Mouse (Mus musculus) MEL (cell line): ENCODE measurements at regions not wholly inside any gene's neighbourhood (a gene's known extent, or its start where the extent isn't known, plus 50 kb on each side); places are given as distances from the start of the nearest gene placed in this dataset.

Experiments
- DNase-seq: peaks from one replicate; pipeline ENCODE4 v3.0.0; 2011; ENCODE audit warnings: low read depth, low spot score
- H3K27ac ChIP-seq: 2 replicates; pipeline ENCODE4 v1.5.1; 2012; ENCODE audit warnings: low read depth, mild to moderate bottlenecking, control low read depth, low read length, moderate library complexity; ENCODE audit not compliant: control insufficient read depth
- H3K27me3 ChIP-seq, 2 experiments: fragments of 150-350 bp in 1 of 2; sonication (generic) in 1 of 2; 2 replicates each; pipeline ENCODE4 v1.6.1; 2012; ENCODE audit warnings: low read length in 2 of 2, mild to moderate bottlenecking in 2 of 2, improper control_type of control experiment in 1 of 2, moderate library complexity in 1 of 2; ENCODE audit not compliant: insufficient read depth in 2 of 2, control insufficient read depth in 1 of 2
- H3K36me3 ChIP-seq, 2 experiments: 2 replicates each; pipeline ENCODE4 v1.6.1; 2012 to 2014; ENCODE audit warnings: low read length in 2 of 2, improper control_type of control experiment in 1 of 2, inconsistent platforms in 1 of 2, mild to moderate bottlenecking in 1 of 2; ENCODE audit not compliant: insufficient read depth in 2 of 2, control insufficient read depth in 1 of 2
- H3K4me1 ChIP-seq, 2 experiments: fragments of 150-350 bp in 1 of 2; sonication (generic) in 1 of 2; 2 replicates each; pipeline ENCODE4 v1.6.1; 2012; ENCODE audit warnings: low read length in 2 of 2, improper control_type of control experiment in 1 of 2, mild to moderate bottlenecking in 1 of 2; ENCODE audit not compliant: insufficient read depth in 2 of 2, control insufficient read depth in 1 of 2
- H3K4me3 ChIP-seq, 2 experiments: fragments of 150-350 bp in 1 of 2; sonication (generic) in 1 of 2; 2 replicates each; pipeline ENCODE4 v1.5.1; 2012; ENCODE audit warnings: low read depth in 2 of 2, low read length in 2 of 2, mild to moderate bottlenecking in 2 of 2, moderate library complexity in 2 of 2, control low read depth in 1 of 2, improper control_type of control experiment in 1 of 2; ENCODE audit not compliant: control insufficient read depth in 1 of 2, insufficient read depth in 1 of 2
- H3K79me2 ChIP-seq: 2 replicates; pipeline ENCODE4 v1.6.1; 2012; ENCODE audit warnings: mild to moderate bottlenecking, low read length, moderate library complexity; ENCODE audit not compliant: control insufficient read depth, poor library complexity, insufficient read depth
- H3K9ac ChIP-seq: 2 replicates; pipeline ENCODE4 v1.6.1; 2012; ENCODE audit warnings: low read depth, mild to moderate bottlenecking, control low read depth, low read length, moderate library complexity; ENCODE audit not compliant: control insufficient read depth, poor library complexity, severe bottlenecking
- H3K9me3 ChIP-seq: fragments of 150-350 bp; sonication (generic); replicated peaks from 2 replicates; pipeline ENCODE4 v1.6.1; 2012; ENCODE audit warnings: mild to moderate bottlenecking, low read length, improper control_type of control experiment, moderate library complexity; ENCODE audit not compliant: insufficient read depth
- CHD2 ChIP-seq: IDR thresholded peaks from 2 replicates; pipeline ENCODE4 v1.6.1; 2011; ENCODE audit warnings: low read length, improper control_type of control experiment
- E2F4 ChIP-seq: IDR thresholded peaks from 2 replicates; pipeline ENCODE4 v1.6.1; 2011; ENCODE audit warnings: low read depth, low read length, improper control_type of control experiment, borderline replicate concordance
- GABPA ChIP-seq: IDR thresholded peaks from 2 replicates; pipeline ENCODE4 v1.6.1; 2012; ENCODE audit warnings: low read depth, mild to moderate bottlenecking, inconsistent platforms, low read length, improper control_type of control experiment, moderate library complexity
- HCFC1 ChIP-seq: IDR thresholded peaks from 2 replicates; pipeline ENCODE4 v1.6.1; 2012; ENCODE audit warnings: low read depth, mild to moderate bottlenecking, inconsistent platforms, low read length, improper control_type of control experiment, moderate library complexity
- MAFK ChIP-seq: IDR thresholded peaks from 2 replicates; pipeline ENCODE4 v1.6.1; 2011; ENCODE audit warnings: low read depth, mild to moderate bottlenecking, low read length, improper control_type of control experiment, borderline replicate concordance
- MEF2A ChIP-seq: IDR thresholded peaks from 2 replicates; pipeline ENCODE4 v1.6.1; 2014; ENCODE audit warnings: low read depth, mild to moderate bottlenecking, inconsistent platforms, low read length, improper control_type of control experiment; ENCODE audit not compliant: poor library complexity, insufficient replicate concordance, severe bottlenecking; ENCODE audit errors: extremely low read depth
- MYB ChIP-seq: IDR thresholded peaks from 2 replicates; pipeline ENCODE4 v1.6.1; 2011; ENCODE audit warnings: mild to moderate bottlenecking, low read depth, low read length, improper control_type of control experiment
- MYC ChIP-seq: IDR thresholded peaks from 2 replicates; pipeline ENCODE4 v1.6.1; 2011; ENCODE audit warnings: low read depth, mild to moderate bottlenecking, low read length, improper control_type of control experiment, moderate library complexity
- NELFE ChIP-seq: IDR thresholded peaks from 2 replicates; pipeline ENCODE4 v1.6.1; 2011; ENCODE audit warnings: low read depth, low read length, improper control_type of control experiment
- NRF1 ChIP-seq: IDR thresholded peaks from 2 replicates; pipeline ENCODE4 v1.6.1; 2014; ENCODE audit warnings: low read depth, mild to moderate bottlenecking, inconsistent platforms, low read length, improper control_type of control experiment, moderate library complexity; ENCODE audit not compliant: poor library complexity, insufficient read depth, severe bottlenecking
- POLR2A ChIP-seq, 2 experiments: IDR thresholded peaks; 2 replicates each; pipeline ENCODE4 v1.6.1; 2011 to 2012; ENCODE audit warnings: low read length in 2 of 2, mild to moderate bottlenecking in 2 of 2, control low read depth in 1 of 2, improper control_type of control experiment in 1 of 2, low read depth in 1 of 2, moderate library complexity in 1 of 2; ENCODE audit not compliant: control insufficient read depth in 1 of 2, insufficient read depth in 1 of 2, poor library complexity in 1 of 2
- POLR2AphosphoS5 ChIP-seq: IDR thresholded peaks from 2 replicates; pipeline ENCODE4 v1.6.1; 2012; ENCODE audit warnings: low read depth, borderline replicate concordance, mild to moderate bottlenecking, inconsistent platforms, low read length, moderate library complexity, mixed read lengths
- RAD21 ChIP-seq: IDR thresholded peaks from 2 replicates; pipeline ENCODE4 v1.6.1; 2011; ENCODE audit warnings: mild to moderate bottlenecking, low read depth, low read length, improper control_type of control experiment
- RCOR1 ChIP-seq: IDR thresholded peaks from 2 replicates; pipeline ENCODE4 v1.6.1; 2012; ENCODE audit warnings: low read depth, mild to moderate bottlenecking, inconsistent platforms, low read length, improper control_type of control experiment
- SIN3A ChIP-seq: IDR thresholded peaks from 2 replicates; pipeline ENCODE4 v1.6.1; 2012; ENCODE audit warnings: low read length, improper control_type of control experiment, inconsistent platforms
- USF1 ChIP-seq: IDR thresholded peaks from 2 replicates; pipeline ENCODE4 v1.6.1; 2014; ENCODE audit warnings: low read depth, mild to moderate bottlenecking, inconsistent platforms, low read length, improper control_type of control experiment, moderate library complexity
- ZKSCAN1 ChIP-seq: IDR thresholded peaks from 2 replicates; pipeline ENCODE4 v1.6.1; 2012; ENCODE audit warnings: low read depth, mild to moderate bottlenecking, inconsistent platforms, low read length, improper control_type of control experiment, moderate library complexity
- ZMIZ1 ChIP-seq: IDR thresholded peaks from 2 replicates; pipeline ENCODE4 v1.6.1; 2012; ENCODE audit warnings: low read depth, mild to moderate bottlenecking, inconsistent platforms, low read length, improper control_type of control experiment, moderate library complexity

- Histone ChIP-seq H3K79me2 (no peaks in the 10 kb centered on the region), H3K9me3 (no peaks in the 10 kb centered on the region), H3K4me3 (no peak overlapping the region), H3K9ac (no peak overlapping the region), H3K27ac (no peak overlapping the region), H3K27me3 (no peaks in the 10 kb centered on the region), H3K36me3 (peaks cover 0 to 2% of the 10 kb centered on the region in 2 experiments; a peak in 1 of 4 replicates), H3K4me1 (no peaks in the 10 kb centered on the region)
- no peak for DNase-seq
- no peak for TF ChIP-seq MYB
- no peak for TF ChIP-seq ZMIZ1
These were observed 1141.5 kb downstream of the Hace1 start for GRCm38 (mm10) chr10:46719088-46719469.

- Histone ChIP-seq H3K79me2 (no peaks in the 10 kb centered on the region), H3K4me1 (no peaks in the 10 kb centered on the region)
- no peak for TF ChIP-seq ZKSCAN1
- no peak for TF ChIP-seq RCOR1
- TF ChIP-seq RAD21, result no peak
- no peak for TF ChIP-seq POLR2AphosphoS5
- TF ChIP-seq HCFC1, result no peak
- no peak for TF ChIP-seq MEF2A
- TF ChIP-seq, all 39 proteins: peak for 0
- H3K9me3 ChIP-seq, result no peaks in the 10 kb centered on the region
- H3K36me3 ChIP-seq, result peaks cover 0 to 2% of the 10 kb centered on the region in 2 experiments; a peak in 1 of 4 replicates
- H3K9ac ChIP-seq, result no peak overlapping the region
- DNase-seq, result no peak
- no peak overlapping the region for H3K4me3 ChIP-seq
- H3K27ac ChIP-seq, result no peak overlapping the region
- no peaks in the 10 kb centered on the region for H3K27me3 ChIP-seq
These were observed 1146.0 kb downstream of the Hace1 start for GRCm38 (mm10) chr10:46723666-46724065.

GRCm38 (mm10) chr10:46730601-46731000, 1153.0 kb downstream of the Hace1 start:
- no peak overlapping the region for H3K27ac ChIP-seq
- H3K36me3 ChIP-seq, result no peaks in the 10 kb centered on the region
- no peak for DNase-seq
- H3K79me2 ChIP-seq, result no peaks in the 10 kb centered on the region
- no peaks in the 10 kb centered on the region for H3K4me1 ChIP-seq
- no peak overlapping the region for H3K4me3 ChIP-seq
- TF ChIP-seq POLR2AphosphoS5 (no peak), MEF2A (no peak), MAFK (no peak), E2F4 (no peak), USF1 (no peak), NELFE (no peak), POLR2A (IDR thresholded peaks at IDR 0.05; ENCODE audit: control insufficient read depth in 1 of 2, insufficient read depth in 1 of 2, low read depth in 1 of 2, low read length in 2 of 2, poor library complexity in 1 of 2) (no peak), MYC (no peak), SIN3A (no peak), GABPA (no peak), CHD2 (no peak), NRF1 (no peak)
- TF ChIP-seq, all 39 proteins: peak for 0
- H3K9me3 ChIP-seq, result no peaks in the 10 kb centered on the region
- H3K9ac ChIP-seq, result no peak overlapping the region
- H3K27me3 ChIP-seq, result no peaks in the 10 kb centered on the region
